Mouse (Mus musculus) megakaryocyte, adult 5-6 weeks (primary cell): ENCODE results near the gene Gpr37l1. TPM values are rescaled to one million over a fixed set of nuclear protein-coding genes. Genes with fewer than 3 reads are reported as not detected.
A peak's percentile ranks its signal among the peaks of the same experiment; 100 is the strongest.
"Not testable (repeated sequence)": the region's sequence is repeated elsewhere in the genome, so short reads cannot be mapped to it uniquely, and the experiment has no call there.

ENCODE experiments used
- ATAC-seq: 2 replicates; pipeline ENCODE4 v1.8.0; 2016; ENCODE audit warnings: mild to moderate bottlenecking, inconsistent platforms; ENCODE audit not compliant: poor library complexity, severe bottlenecking
- total RNA-seq, 2 experiments: library from RNA; stranded (forward) in 1 of 2; stranded (reverse) in 1 of 2; fragments of 153-499, 151-499 nt in 1 of 2; fragments of 221-1000, 200-1000 nt in 1 of 2; gene quantifications; 2 replicates each; pipeline versions ENCODE4 v1.2.3 to v1.2.4; 2015 to 2017

Gene Gpr37l1
- total RNA-seq (2015): not detected in 2 replicates
- not detected in 2 replicates for total RNA-seq (2017)

DNA sequence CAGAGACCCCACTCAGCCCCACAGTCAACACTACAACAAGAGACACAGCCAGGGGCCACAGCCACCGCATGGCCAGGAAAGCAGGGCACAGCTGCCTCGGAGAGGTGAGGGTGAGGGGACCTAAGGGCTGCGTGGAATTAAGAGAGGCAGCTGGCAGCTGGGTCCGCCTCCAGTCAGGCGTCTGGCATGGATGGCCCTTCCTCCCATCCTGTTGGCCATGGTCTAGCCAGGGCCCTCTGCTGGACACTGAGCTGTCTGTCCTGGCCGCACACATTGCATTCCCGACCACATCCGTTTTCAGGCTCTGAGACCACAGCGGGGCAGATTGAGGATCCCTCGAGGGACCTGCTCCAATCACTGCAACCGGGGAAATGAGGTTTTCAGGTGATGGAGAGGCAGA is at the start of gene Gpr37l1:
TSS of gene Gpr37l1 (minus strand) at position 247 of the 400 bp plus-strand sequence.
- no peak for ATAC-seq

DNA sequence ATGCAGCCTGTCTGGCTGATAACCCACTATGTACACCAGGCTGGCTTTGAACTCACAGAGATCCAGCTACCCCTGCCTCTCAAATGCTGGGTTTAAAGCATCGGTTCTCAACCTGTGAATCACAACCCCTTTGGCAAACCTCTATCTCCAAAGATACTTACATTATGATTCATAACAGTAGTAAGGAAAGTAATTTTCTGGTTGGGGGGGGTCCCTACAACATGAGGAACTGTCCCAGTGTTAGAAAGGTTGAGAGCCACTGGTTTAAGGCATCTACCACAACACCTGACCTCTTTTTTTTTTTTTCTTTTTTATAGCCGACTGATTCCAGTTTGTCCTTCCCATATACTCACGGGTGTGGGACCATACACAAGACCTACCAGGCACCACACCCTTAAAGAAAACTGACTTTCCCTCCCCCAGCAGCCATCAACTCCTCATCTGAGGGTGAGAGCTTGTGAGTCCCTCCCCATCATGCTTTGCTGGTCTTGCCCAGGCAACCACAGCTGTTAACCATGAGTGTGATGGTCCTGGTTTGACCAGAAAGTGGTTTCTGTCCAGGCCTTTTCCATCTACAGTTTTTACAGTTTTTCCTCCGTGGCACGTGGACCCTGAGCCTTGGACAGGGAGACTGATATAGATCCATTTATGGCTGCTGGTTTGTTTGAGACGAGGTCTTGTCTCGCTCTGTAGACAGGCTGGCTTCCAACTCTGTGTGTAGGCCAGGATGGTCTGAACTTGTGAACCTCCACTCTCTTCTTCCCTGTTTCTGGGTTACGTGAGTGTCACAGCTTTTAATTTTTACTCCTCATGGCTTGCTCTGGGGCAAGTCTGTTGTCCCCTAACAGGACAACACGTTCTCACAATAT is 46.5 kb upstream of the Gpr37l1 start:
- ATAC-seq: no peak

DNA sequence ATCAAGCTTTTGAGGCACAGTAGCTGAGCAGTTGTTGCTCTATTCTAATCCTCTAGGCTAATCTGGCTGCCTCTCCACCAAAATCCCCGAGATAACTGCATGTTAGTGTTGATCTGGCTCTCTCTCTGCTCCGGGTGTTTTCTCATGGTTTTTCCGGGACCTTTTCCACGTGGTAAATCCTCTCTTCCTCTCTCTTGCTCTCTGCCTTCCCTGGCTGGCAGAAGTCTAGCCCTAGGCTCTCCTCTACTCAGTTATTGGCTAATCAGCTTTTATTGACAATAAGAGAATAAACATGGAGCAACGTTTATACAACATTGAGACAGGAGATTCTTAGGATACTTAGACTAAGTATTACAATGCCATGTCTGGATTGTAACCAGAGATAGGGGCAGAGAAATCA is 42.9 kb upstream of the Gpr37l1 start:
- ATAC-seq: no peak

GRCm38 (mm10) chr1:135208716-135209115 is 41.2 kb upstream of the Gpr37l1 start:
- ATAC-seq: no peak

GRCm38 (mm10) chr1:135206586-135207339 is 39.3 kb upstream of the Gpr37l1 start:
- no peak for ATAC-seq

DNA sequence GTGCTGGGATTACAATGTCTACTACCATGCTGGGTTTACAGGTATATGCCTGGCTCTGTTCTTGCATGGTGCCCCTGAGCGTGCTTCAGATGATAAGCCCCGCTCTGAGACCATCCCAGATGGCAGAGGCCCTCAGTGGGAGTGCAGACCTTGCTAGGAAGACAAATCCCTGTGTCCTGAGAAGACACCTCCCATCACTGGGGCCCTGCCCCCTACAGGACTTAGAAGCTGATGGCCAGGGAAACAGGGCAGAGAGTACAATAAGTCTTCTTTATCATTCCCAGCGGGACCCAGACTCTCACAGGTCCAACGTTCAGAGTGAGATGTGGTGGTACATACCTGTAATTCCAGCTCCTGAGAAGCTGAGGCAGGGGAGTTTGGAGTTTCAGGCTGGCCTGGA is 37.8 kb upstream of the Gpr37l1 start:
- no peak for ATAC-seq

DNA sequence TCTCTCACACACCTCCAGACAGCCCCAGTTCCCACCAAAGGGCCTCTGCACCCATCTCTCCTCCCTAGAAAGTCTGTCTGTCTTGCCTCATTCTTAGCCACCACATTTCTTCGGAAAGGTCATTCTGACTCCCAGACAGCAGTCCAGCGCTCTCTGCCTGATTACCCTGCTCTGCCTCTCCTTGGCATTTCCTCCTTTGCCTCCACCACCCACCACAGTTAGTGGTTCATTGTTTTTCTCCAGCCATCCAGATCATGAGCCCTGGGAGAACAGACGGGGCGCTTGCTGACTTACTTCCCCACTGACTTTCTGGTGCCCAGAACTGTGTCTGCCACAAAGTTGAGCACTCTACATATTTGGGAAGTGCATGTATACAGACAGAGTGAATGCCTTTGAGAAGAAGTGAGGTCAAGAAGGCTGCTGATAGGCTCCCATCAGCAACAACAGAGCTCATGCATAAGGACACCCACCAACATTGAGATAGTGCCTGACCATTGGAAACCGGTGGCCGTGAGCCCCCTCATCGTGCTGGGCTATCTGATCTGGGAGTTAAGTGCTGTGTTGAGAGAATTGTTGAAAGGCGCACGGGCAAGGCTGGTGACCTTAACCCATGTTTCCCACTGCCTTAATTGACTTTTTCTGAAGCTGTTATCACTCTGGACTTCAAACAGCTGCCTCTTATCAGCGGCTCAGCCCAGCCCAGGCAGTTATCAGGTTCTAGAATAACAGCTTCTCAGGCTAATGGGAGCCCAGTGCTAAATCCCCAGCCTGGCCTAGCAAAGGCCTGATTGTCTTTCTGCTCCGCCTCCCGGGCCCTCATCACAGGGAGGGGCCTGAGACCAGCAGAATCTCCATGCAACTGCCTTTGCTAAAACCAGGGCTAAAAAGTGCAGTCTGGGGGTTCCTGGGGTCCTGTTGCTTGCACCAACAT is 37.0 kb upstream of the Gpr37l1 start:
- peak; percentile 40; the same call in 1 of the 2 replicates for ATAC-seq

- no peak for ATAC-seq
These were observed 32.9 kb upstream of the Gpr37l1 start for GRCm38 (mm10) chr1:135200400-135200799.

DNA sequence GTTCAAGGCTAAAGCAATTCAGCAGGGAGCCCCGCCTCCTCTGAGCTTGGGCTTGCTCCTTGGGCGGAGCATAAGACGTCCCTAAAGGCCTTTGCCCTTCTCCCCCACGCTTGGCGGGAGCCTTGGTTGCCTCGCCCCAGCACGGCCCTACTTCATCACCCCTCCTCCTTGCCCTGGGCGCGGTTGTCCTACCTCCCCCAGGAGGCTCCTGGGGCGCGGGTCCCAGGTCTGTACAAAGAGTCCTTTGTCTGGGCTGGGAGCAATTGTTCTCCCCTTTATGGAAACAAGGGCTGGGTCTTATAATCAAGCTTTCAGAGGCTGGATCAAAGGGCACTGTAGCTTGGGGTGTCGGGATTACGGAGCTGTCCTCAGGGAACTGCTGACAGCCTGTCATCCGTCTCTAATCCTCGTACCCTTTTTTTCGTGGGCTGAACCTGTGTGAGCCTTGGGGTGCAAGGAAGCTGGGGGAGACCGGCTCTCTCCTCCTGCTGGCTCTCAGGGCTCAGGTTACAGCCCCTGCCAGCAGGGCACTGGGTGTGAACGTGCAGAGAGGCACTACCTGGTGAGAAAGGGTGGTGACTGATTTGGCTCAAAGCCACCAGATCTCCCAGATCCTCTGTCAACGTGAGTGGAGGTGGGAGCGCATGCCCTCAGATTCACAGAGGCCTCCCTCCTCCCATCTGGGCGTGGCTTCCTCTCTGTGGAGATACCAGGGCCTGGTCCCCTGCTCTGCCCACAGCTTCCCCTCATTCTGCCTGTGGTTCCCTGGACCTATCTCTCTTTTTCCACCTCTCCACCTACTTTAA is 31.7 kb upstream of the Gpr37l1 start:
- no peak for ATAC-seq

DNA sequence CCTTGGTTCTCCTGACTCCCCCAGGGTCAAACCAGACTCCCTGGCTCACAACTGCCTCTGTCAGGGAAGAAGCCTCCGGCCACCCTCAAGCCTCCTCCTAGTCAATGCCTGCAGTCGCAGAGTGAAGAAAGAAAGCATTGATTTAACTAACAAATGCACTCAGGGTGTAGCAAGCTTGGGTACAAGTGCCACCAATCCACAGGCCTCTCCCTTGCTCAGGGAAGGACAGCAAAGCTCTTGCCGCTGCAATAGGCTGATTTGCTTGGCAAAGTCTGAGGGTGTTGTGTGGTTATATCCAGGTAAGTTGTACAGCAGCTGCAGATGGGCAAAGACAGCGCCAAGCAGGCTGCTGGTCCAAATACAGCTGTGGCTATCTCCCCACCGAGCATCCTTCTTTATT is 30.9 kb upstream of the Gpr37l1 start:
- ATAC-seq: no peak

GRCm38 (mm10) chr1:135195907-135196440 is 28.5 kb upstream of the Gpr37l1 start:
- ATAC-seq: no peak

- ATAC-seq: not testable (repeated sequence)
These were observed 26.9 kb upstream of the Gpr37l1 start for GRCm38 (mm10) chr1:135194335-135194734.

- no peak for ATAC-seq
These were observed 21.7 kb upstream of the Gpr37l1 start for GRCm38 (mm10) chr1:135189186-135189585.

GRCm38 (mm10) chr1:135188197-135188596 is 20.7 kb upstream of the Gpr37l1 start:
- no peak for ATAC-seq

- not testable (repeated sequence) for ATAC-seq
These were observed 19.5 kb upstream of the Gpr37l1 start for GRCm38 (mm10) chr1:135187016-135187415.

GRCm38 (mm10) chr1:135186427-135186826 is 18.9 kb upstream of the Gpr37l1 start:
- no peak for ATAC-seq

- no peak for ATAC-seq
These were observed 18.5 kb upstream of the Gpr37l1 start for GRCm38 (mm10) chr1:135185936-135186335.

DNA sequence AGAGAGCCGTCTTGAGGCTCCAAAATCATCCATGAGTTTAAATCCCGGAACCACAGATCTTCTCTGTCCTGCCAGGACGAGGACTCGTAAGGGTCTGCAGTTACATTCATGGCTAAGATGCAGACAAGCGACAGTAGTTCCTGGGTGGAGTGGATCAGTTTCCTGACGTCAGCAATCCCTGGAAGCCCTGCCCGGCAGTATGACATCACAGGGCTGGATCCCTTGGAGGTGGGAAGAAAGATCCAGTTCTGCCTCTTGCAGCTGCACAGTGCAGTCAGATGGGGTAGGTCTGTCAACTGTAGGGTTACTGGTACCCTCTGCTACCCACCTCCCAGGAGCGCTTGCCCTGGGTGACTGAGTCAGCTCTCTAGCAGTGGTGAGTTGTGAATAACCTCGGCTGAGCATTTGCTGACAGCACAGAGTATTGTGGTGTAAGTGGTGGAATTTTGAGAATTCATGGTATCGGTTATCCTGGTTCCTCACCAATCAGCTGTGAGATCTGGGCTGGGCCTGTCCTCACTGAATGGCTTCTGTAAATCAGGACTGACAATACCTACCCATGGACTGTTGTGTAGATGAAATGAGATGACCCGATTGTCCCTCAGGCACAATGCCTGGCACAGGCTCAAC is 16.6 kb upstream of the Gpr37l1 start:
- ATAC-seq: no peak

- ATAC-seq: no peak
These were observed 16.0 kb upstream of the Gpr37l1 start for GRCm38 (mm10) chr1:135183448-135183847.
